Mouse (Mus musculus): ENCODE measurements around the gene Lrrc20. TPM values are rescaled to one million over a fixed set of nuclear protein-coding genes. Genes with fewer than 3 reads are reported as not detected.

Lrrc20 gene
- polyA plus RNA-seq, 1 experiment, result 7.2 TPM

GRCm38 (mm10) chr10:61550106-61550505, 74.5 kb downstream of the Lrrc20 start:
- WGBS, result 90% methylated on average over 8 of the region's 8 CpGs
- Histone ChIP-seq H3K4me1 (ENCODE audit: control insufficient read depth, insufficient read depth, low read length) (no peaks in the 10 kb centered on the region), H3K4me3 (replicated peaks; ENCODE audit: control insufficient read depth, low read depth, low read length) (no peak overlapping the region), H3K27ac (ENCODE audit: control insufficient read depth, insufficient read depth, low read depth, low read length, poor library complexity) (no peak overlapping the region)
- TF ChIP-seq POLR2A (IDR thresholded peaks at IDR 0.05; ENCODE audit: borderline replicate concordance, control insufficient read depth, low read depth, low read length), result no peak
- no peak for TF ChIP-seq CTCF (IDR thresholded peaks at IDR 0.05; ENCODE audit: control insufficient read depth, insufficient read depth, low read length)

DNA sequence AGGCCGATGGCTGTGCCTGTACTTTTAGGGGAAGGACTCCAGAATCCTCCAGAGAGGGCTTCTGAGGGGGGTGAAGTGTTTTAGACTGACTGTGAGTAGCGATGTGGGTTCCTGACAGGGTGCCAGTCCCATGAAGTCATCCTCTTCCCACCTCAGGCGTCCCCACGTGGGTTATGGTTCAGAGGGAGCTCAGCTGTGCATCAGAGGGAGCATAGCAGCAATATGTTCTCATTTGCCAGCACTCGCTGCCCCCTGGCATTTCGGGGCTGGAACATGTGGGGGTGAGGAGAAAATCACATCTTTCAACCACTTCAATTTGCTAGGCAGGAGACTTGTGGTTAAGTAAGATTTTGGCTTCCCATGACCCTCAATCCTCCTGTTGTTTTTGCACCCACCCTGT, 79.6 kb downstream of the Lrrc20 start:
- WGBS, result 90% methylated on average over 6 of the region's 6 CpGs
- TF ChIP-seq CTCF (IDR thresholded peaks at IDR 0.05; ENCODE audit: control insufficient read depth, insufficient read depth, low read length), result no peak
- no peak for TF ChIP-seq POLR2A (IDR thresholded peaks at IDR 0.05; ENCODE audit: borderline replicate concordance, control insufficient read depth, low read depth, low read length)
- Histone ChIP-seq H3K4me1 (ENCODE audit: control insufficient read depth, insufficient read depth, low read length) (no peaks in the 10 kb centered on the region), H3K4me3 (replicated peaks; ENCODE audit: control insufficient read depth, low read depth, low read length) (no peak overlapping the region), H3K27ac (ENCODE audit: control insufficient read depth, insufficient read depth, low read depth, low read length, poor library complexity) (no peak overlapping the region)

- Histone ChIP-seq H3K4me1 (ENCODE audit: control insufficient read depth, insufficient read depth, low read length) (no peaks in the 10 kb centered on the region), H3K4me3 (replicated peaks; ENCODE audit: control insufficient read depth, low read depth, low read length) (no peak overlapping the region), H3K27ac (ENCODE audit: control insufficient read depth, insufficient read depth, low read depth, low read length, poor library complexity) (no peak overlapping the region)
- TF ChIP-seq CTCF (IDR thresholded peaks at IDR 0.05; ENCODE audit: control insufficient read depth, insufficient read depth, low read length) (no peak), POLR2A (IDR thresholded peaks at IDR 0.05; ENCODE audit: borderline replicate concordance, control insufficient read depth, low read depth, low read length) (no peak)
- WGBS, result 88% methylated on average over 2 of the region's 2 CpGs
These were observed 83.0 kb downstream of the Lrrc20 start for GRCm38 (mm10) chr10:61558631-61559030.

DNA sequence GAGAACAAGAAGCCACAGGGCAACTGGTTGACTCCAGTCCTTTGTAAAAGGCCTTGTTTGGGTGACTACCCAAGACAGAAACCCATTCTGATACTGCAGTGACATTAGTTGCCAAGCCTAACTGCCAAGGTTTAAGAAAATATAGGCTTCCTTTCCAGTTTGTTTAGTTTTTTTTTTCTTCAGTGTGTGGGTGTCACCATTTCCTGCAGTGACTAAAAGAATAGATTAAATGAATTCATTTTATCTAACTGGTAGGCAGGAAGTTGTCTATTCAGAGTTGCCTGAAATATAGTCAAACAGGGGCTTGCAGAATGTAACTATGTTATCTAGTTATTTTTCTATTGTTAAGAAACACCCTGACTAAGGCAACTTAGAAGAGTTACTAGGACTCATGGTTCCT, 83.9 kb downstream of the Lrrc20 start:
- H3K4me1 ChIP-seq (ENCODE audit: control insufficient read depth, insufficient read depth, low read length), result no peaks in the 10 kb centered on the region
- TF ChIP-seq CTCF (IDR thresholded peaks at IDR 0.05; ENCODE audit: control insufficient read depth, insufficient read depth, low read length) (no peak), POLR2A (IDR thresholded peaks at IDR 0.05; ENCODE audit: borderline replicate concordance, control insufficient read depth, low read depth, low read length) (no peak)
- no peak overlapping the region for H3K27ac ChIP-seq (ENCODE audit: control insufficient read depth, insufficient read depth, low read depth, low read length, poor library complexity)
- H3K4me3 ChIP-seq (replicated peaks; ENCODE audit: control insufficient read depth, low read depth, low read length), result no peak overlapping the region

DNA sequence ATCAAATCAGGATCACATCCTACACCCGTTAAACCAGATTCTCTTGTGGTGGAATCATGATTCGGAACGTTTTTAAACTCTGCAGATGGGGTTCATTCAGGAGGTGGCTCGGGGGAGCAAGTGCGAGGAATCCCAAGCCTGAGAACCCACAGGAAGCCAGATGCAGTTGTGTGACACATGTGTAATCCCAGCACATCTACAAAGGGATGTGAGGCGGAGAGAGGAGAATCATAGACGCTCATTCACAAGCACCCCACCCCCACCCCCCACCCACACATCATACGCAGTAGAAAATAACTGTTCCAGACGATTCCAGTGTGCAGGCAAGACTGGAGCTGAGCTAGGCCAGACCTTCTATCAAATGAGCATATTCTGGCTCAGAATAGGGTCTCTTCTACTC, 87.9 kb downstream of the Lrrc20 start:
- TF ChIP-seq POLR2A (IDR thresholded peaks at IDR 0.05; ENCODE audit: borderline replicate concordance, control insufficient read depth, low read depth, low read length) (no peak), CTCF (IDR thresholded peaks at IDR 0.05; ENCODE audit: control insufficient read depth, insufficient read depth, low read length) (no peak)
- 83% methylated on average over 9 of the region's 9 CpGs for WGBS
- no peak overlapping the region for H3K4me3 ChIP-seq (replicated peaks; ENCODE audit: control insufficient read depth, low read depth, low read length)
- H3K27ac ChIP-seq (ENCODE audit: control insufficient read depth, insufficient read depth, low read depth, low read length, poor library complexity), result no peak overlapping the region
- H3K4me1 ChIP-seq (ENCODE audit: control insufficient read depth, insufficient read depth, low read length), result no peaks in the 10 kb centered on the region

GRCm38 (mm10) chr10:61564408-61564807, 88.8 kb downstream of the Lrrc20 start:
- 83% methylated on average over 4 of the region's 4 CpGs for WGBS
- H3K27ac ChIP-seq (ENCODE audit: control insufficient read depth, insufficient read depth, low read depth, low read length, poor library complexity), result no peak overlapping the region
- TF ChIP-seq POLR2A (IDR thresholded peaks at IDR 0.05; ENCODE audit: borderline replicate concordance, control insufficient read depth, low read depth, low read length), result no peak
- no peak for TF ChIP-seq CTCF (IDR thresholded peaks at IDR 0.05; ENCODE audit: control insufficient read depth, insufficient read depth, low read length)
- H3K4me3 ChIP-seq (replicated peaks; ENCODE audit: control insufficient read depth, low read depth, low read length), result no peak overlapping the region
- no peaks in the 10 kb centered on the region for H3K4me1 ChIP-seq (ENCODE audit: control insufficient read depth, insufficient read depth, low read length)

DNA sequence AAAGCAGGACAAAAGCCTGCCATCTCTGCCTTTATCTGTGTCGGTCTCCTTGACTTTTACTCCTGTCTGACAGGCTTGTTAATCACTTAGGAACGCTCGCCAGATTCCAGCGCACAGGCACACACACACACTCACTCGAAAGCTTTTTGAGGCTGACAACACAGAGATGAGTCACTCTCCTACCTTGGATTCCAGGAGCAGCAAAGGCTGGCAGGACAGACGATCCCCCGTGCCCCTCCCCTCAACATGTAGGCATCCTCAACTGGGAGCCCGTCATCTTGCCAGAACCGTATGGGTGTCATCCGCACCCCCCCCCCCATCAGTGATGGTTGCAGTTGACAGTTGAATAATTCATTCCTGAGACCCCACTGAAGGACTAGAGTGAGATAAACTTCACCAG, 94.6 kb downstream of the Lrrc20 start:
- no peak for TF ChIP-seq CTCF (IDR thresholded peaks at IDR 0.05; ENCODE audit: control insufficient read depth, insufficient read depth, low read length)
- TF ChIP-seq POLR2A (IDR thresholded peaks at IDR 0.05; ENCODE audit: borderline replicate concordance, control insufficient read depth, low read depth, low read length), result no peak
- Histone ChIP-seq H3K4me1 (ENCODE audit: control insufficient read depth, insufficient read depth, low read length) (no peaks in the 10 kb centered on the region), H3K4me3 (replicated peaks; ENCODE audit: control insufficient read depth, low read depth, low read length) (no peak overlapping the region), H3K27ac (ENCODE audit: control insufficient read depth, insufficient read depth, low read depth, low read length, poor library complexity) (no peak overlapping the region)
- 83% methylated on average over 10 of the region's 10 CpGs for WGBS

DNA sequence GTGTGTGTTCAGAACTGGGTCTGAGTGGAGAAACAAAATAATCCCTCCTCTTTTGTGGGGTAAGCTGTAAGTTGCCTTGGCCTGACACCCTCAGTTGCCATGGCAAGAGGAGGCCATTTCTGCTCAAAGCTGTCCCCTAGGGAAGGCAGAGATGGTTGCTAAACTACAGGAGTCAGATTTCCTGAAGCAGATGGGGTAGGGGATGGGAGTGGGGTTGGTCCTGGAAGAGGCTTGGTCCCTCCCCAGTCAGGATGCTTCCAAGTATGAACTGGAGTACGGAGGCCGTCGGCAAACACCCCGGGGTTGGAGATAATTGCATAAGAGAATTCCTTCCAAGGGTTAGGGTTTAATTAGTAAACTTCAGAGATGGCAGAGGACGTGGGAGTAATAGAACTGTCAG, 96.5 kb downstream of the Lrrc20 start:
- Histone ChIP-seq H3K4me3 (replicated peaks; ENCODE audit: control insufficient read depth, low read depth, low read length) (no peak overlapping the region), H3K4me1 (ENCODE audit: control insufficient read depth, insufficient read depth, low read length) (no peaks in the 10 kb centered on the region), H3K27ac (ENCODE audit: control insufficient read depth, insufficient read depth, low read depth, low read length, poor library complexity) (no peak overlapping the region)
- WGBS, result 82% methylated on average over 5 of the region's 5 CpGs
- TF ChIP-seq POLR2A (IDR thresholded peaks at IDR 0.05; ENCODE audit: borderline replicate concordance, control insufficient read depth, low read depth, low read length), result no peak
- TF ChIP-seq CTCF (IDR thresholded peaks at IDR 0.05; ENCODE audit: control insufficient read depth, insufficient read depth, low read length), result no peak

GRCm38 (mm10) chr10:61576120-61576767, 100.6 kb downstream of the Lrrc20 start:
- H3K4me1 ChIP-seq (ENCODE audit: control insufficient read depth, insufficient read depth, low read length), result no peaks in the 10 kb centered on the region
- H3K27ac ChIP-seq (ENCODE audit: control insufficient read depth, insufficient read depth, low read depth, low read length, poor library complexity), result no peak overlapping the region
- no peak overlapping the region for H3K4me3 ChIP-seq (replicated peaks; ENCODE audit: control insufficient read depth, low read depth, low read length)
- WGBS, result 88% methylated on average over 13 of the region's 13 CpGs
- TF ChIP-seq POLR2A (IDR thresholded peaks at IDR 0.05; ENCODE audit: borderline replicate concordance, control insufficient read depth, low read depth, low read length) (no peak), CTCF (IDR thresholded peaks at IDR 0.05; ENCODE audit: control insufficient read depth, insufficient read depth, low read length) (no peak)

Data from bone marrow, adult 2 months (tissue).